Mouse (Mus musculus): ENCODE data around the gene Timp3.

Gene Timp3

GRCm38 (mm10) chr10:86328691-86329090 is 28.5 kb downstream of the Timp3 start:
- DNase-seq (ENCODE audit: low spot score), result no peak

DNA sequence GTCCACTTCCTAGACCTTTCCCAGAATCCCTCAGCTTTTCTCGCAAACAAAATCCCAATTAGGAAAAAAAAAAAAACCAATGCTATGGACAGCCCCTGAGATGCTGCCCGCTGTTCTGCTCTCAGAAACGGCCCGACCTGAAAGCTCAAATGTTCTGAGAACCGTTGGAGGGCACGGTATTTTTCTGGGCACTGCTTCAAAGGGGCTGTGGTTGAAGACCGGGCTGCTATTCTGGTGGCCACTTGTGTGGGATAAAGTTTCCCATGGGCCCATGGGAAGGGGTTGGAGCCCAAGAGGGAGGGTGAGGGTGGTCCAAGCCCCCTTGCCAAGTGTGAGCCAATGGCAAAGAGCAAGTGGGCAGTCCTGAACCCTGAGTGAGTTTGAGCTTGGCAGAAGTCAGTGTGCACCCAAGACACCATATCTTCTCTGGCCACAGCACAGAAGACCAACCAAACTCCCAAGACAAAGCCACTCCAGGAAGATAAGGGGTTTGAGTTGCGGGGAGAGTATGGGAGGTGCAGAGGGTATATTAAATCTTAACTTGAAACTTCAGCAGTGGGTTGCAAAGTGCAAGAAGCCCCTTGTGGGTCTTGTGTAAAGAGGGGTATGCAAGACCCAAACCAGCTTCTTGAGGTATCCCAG is 29.2 kb downstream of the Timp3 start:
- no peak for DNase-seq (ENCODE audit: low spot score)

- no peak for DNase-seq (ENCODE audit: low spot score)
These were observed 31.0 kb downstream of the Timp3 start for GRCm38 (mm10) chr10:86330993-86331680.

DNA sequence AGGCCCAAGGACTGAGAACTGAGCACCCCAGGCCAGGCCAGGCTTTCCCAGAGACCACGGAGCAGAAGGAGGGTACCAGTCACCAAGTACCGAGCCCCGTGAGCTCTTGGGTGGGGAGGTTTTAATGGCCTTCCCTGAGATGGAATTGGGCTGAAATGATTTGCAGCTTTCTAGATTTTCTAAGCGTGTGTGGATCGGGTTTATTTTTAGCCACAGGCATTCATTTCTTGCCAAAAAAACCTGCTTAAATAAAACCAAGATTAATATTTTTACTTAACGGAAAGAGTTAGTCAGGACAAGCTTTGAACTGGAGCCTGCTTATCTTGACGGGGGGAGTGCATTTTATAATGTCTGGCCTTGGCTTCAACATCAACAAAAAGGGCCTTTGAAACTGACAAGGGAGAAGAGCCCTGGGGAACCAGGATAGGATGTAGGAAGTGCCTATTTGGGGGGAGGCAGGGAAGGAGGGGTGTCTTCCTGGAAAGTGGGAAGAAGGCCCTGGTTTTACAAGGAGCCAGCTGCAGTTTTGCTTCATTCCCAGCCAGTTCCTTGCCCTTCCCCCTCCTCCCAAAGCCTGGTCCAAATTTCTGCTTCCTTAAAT is 31.6 kb downstream of the Timp3 start:
- DNase-seq (ENCODE audit: low spot score), result no peak

DNA sequence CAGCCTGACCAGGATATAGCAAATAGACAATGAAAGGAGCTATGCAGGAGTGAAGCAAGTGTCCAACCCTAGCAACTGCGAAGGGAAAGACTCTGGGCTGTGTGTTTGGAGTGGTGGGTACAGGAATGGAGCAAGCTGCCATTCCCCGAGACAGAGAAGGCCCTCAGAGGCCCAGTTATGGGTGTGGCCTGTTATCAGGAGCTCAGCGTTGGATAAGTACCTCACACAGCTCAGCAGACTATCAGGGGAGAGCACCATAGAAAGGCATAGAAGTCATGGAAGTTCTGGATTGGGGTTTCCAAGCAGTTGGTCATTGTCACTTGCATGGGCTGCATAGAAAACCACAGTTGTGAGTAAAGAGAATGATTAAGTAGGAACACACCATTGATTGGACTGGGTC is 32.8 kb downstream of the Timp3 start:
- DNase-seq (ENCODE audit: low spot score), result no peak

- no peak for DNase-seq (ENCODE audit: low spot score)
These were observed 34.4 kb downstream of the Timp3 start for GRCm38 (mm10) chr10:86334581-86334980.

DNA sequence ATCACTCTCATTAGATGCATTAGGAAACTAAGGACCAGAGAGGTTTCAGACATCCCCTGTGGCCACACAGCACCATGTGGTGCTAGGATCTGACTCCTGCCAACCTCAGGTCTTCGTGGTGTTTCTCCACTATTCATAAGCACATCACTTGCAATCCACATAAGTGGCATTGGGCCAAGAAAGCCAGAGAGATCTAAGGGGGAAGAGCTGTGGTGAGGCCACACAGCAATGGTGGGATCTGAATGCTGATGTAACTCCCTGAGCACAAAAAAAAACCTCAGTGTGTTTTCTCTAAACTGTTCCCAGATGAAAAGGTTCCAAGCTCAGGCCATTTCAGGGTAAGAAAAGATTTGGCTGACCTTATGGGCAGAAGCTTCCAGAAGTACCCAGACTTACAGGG is 36.3 kb downstream of the Timp3 start:
- no peak for DNase-seq (ENCODE audit: low spot score)

DNA sequence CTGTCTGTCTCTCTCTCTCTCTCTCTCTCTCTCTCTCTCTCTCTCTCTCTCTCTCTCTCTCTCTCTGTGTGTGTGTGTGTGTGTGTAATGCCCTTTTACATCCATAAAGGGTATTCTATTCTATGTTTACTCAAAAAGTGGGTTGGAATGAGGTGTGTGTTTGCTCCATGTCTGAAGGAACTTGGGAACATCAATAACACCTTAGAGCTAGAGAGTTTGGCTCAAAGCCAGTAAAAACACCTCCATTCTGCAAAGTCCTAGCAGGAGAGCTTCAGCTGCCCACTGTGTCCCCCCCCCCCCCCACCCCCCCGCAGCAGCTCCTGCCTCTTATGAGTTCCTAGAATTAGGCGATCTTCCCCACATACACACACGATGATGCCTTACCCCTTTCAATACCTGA is 37.1 kb downstream of the Timp3 start:
- no peak for DNase-seq (ENCODE audit: low spot score)

GRCm38 (mm10) chr10:86338121-86338715 is 38.0 kb downstream of the Timp3 start:
- DNase-seq (ENCODE audit: low spot score), result no peak

- DNase-seq (ENCODE audit: low spot score), result no peak
These were observed 38.9 kb downstream of the Timp3 start for GRCm38 (mm10) chr10:86339121-86339520.

GRCm38 (mm10) chr10:86339649-86340379 is 39.6 kb downstream of the Timp3 start:
- peak; percentile 79 for DNase-seq (ENCODE audit: low spot score)

- no peak for DNase-seq (ENCODE audit: low spot score)
These were observed 40.2 kb downstream of the Timp3 start for GRCm38 (mm10) chr10:86340421-86340820.

- no peak for DNase-seq (ENCODE audit: low spot score)
These were observed 40.9 kb downstream of the Timp3 start for GRCm38 (mm10) chr10:86340991-86341527.

DNA sequence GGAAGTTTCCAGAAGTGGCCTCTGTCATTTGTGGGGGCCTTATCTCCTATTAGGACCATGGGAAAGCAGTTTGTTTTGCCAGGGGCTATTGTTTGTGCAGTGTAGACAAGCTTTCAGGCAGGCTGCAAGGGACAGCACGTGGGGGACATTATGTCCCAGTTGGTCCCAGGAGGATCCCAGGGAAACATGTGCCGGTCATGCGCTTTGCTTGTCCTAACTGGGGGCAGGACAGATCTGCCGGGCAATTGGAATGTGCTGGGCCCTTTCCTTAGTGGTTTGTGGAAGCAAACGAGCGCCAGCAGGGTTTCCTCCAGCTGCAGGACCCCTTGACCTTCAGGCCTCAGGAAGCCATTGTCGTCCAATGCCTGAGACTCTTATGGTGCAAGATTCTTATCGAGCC is 41.4 kb downstream of the Timp3 start:
- DNase-seq (ENCODE audit: low spot score), result no peak

- DNase-seq (ENCODE audit: low spot score), result no peak
These were observed 42.0 kb downstream of the Timp3 start for GRCm38 (mm10) chr10:86342151-86342550.

DNA sequence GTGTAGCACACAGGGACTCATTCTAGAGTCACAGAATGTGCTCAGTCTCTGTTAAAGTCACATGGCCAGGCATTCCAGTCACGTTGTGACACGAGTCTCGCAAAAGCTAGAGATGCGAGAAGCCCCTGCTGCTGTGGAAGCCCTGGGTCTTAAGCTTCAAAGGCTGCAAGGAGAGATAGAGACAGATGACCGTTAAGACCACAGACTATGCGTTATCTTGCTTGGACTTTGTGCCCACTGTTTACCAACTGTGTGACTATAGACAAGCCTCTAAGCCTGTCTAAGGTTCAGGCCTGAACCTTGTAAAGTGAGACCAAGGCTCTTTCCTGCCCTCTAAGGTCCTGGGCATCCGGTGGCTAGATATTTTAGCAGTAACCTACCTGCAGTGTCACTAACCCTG is 42.5 kb downstream of the Timp3 start:
- DNase-seq (ENCODE audit: low spot score), result no peak

- DNase-seq (ENCODE audit: low spot score), result no peak
These were observed 43.2 kb downstream of the Timp3 start for GRCm38 (mm10) chr10:86343362-86343761.

DNA sequence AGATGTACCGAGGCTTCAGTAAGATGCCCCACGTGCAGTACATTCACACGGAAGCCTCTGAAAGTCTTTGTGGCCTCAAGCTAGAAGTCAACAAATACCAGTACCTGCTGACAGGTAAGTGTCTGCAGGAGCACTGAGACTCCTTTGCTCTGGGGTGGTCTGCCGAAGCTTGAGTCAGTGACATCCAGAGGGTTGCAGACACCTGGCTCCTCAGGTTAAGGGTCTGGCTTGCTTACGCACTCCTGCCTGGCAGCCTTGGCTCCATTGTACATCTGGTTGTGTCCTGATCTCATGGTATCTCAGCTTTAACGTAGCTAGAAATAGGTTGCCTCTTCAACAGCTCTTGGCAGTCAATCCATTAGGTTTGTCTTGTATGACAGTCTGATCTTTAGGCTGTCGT is 43.8 kb downstream of the Timp3 start:
- DNase-seq (ENCODE audit: low spot score), result no peak

DNA sequence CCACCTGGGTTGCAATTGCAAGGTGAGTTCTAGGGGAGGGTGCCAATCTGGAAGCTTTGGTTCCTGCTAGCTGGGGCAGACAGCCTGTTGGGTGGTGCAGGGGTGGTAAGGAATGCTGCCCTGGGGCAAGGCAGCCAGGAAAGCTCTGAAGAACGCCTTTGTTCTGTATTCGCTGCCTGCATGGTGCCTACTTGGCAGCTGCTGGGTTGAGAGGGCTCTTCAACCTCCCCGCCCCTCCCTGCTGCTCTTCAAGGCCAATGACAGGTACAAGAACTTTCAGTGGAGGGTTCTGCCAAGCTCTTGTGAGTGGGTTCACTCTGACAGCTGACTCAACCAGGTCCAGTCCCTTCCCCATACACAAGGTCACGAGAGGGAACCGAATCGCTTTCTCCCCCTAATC is 44.5 kb downstream of the Timp3 start:
- no peak for DNase-seq (ENCODE audit: low spot score)

GRCm38 (mm10) chr10:86345645-86346044 is 45.5 kb downstream of the Timp3 start:
- DNase-seq (ENCODE audit: low spot score), result no peak

DNA sequence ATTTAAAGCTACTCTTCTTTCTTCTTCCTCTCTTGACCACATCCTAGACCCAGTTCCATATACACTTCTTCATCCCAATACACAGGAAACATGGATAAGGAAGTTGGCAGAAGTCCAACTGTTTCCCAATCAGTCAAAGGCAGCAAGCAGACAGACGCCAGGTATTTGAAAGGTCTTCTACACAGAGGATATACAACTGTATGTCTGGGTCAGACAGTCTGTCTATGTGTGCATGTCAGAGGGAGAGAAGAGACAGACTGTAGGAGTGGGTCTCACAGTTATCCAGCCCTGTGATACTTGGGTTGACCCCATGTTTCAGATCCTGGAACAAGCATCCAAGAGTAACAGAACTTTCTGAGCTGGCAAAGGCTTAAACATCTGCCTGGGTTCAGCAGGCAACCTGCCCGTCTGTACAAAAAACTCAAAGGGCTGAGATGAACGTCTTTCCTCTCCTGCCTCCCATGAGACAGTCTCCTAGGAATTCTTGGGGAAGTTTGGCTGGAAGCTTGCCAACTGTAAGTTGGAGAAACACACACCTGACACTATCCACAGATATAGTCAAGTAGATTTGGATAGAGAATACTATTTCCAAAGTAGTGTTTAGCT is 46.2 kb downstream of the Timp3 start:
- DNase-seq (ENCODE audit: low spot score), result no peak

- no peak for DNase-seq (ENCODE audit: low spot score)
These were observed 51.1 kb downstream of the Timp3 start for GRCm38 (mm10) chr10:86351287-86351686.
